Mouse (Mus musculus): ENCODE data around the gene Mansc1. TPM values are rescaled to one million over a fixed set of nuclear protein-coding genes. Genes with fewer than 3 reads are reported as not detected.

The Mansc1 gene
- polyA plus RNA-seq, 1 experiment from 2014 or later: 0.49 TPM

GRCm38 (mm10) chr6:134656527-134656926 is 24.2 kb upstream of the Mansc1 start:
- WGBS: 73% methylated on average over 4 of the region's 4 CpGs
- Histone ChIP-seq H3K9me3 (replicated peaks) (no peaks in the 10 kb centered on the region), H3K4me3 (no peak overlapping the region), H3K36me3 (no peaks in the 10 kb centered on the region), H3K4me1 (no peaks in the 10 kb centered on the region), H3K27ac (replicated peaks) (no peak overlapping the region), H3K27me3 (ENCODE audit: low read depth, poor library complexity, severe bottlenecking) (no peaks in the 10 kb centered on the region)
- DNase-seq (ENCODE audit: low spot score): no peak

- peaks cover 21% of the 10 kb centered on the region for H3K4me1 ChIP-seq
- peak overlapping the region; percentile 61 for H3K27ac ChIP-seq (replicated peaks)
- DNase-seq (ENCODE audit: low spot score): no peak
- H3K9me3 ChIP-seq (replicated peaks): no peaks in the 10 kb centered on the region
- 61% methylated on average over 5 of the region's 5 CpGs for WGBS
- H3K36me3 ChIP-seq: peaks cover 7% of the 10 kb centered on the region; the same call in 1 of the 2 replicates
- H3K27me3 ChIP-seq (ENCODE audit: low read depth, poor library complexity, severe bottlenecking): no peaks in the 10 kb centered on the region
- no peak overlapping the region for H3K4me3 ChIP-seq
Measured at GRCm38 (mm10) chr6:134648356-134648755, 16.1 kb upstream of the Mansc1 start.

GRCm38 (mm10) chr6:134647621-134648020 is 15.3 kb upstream of the Mansc1 start:
- H3K4me3 ChIP-seq: no peak overlapping the region
- H3K9me3 ChIP-seq (replicated peaks): no peaks in the 10 kb centered on the region
- peaks cover 7% of the 10 kb centered on the region; the same call in 1 of the 2 replicates for H3K36me3 ChIP-seq
- H3K4me1 ChIP-seq: peaks cover 21% of the 10 kb centered on the region
- no peak for DNase-seq (ENCODE audit: low spot score)
- peak overlapping the region; percentile 42; the same call in 1 of the 2 replicates for H3K27ac ChIP-seq (replicated peaks)
- WGBS: 35% methylated on average over 5 of the region's 5 CpGs
- H3K27me3 ChIP-seq (ENCODE audit: low read depth, poor library complexity, severe bottlenecking): no peaks in the 10 kb centered on the region

GRCm38 (mm10) chr6:134646835-134647234 is 14.5 kb upstream of the Mansc1 start:
- no peak overlapping the region for H3K4me3 ChIP-seq

GRCm38 (mm10) chr6:134643296-134643695 is 11.0 kb upstream of the Mansc1 start:
- WGBS: 92% methylated on average over 5 of the region's 5 CpGs
- Histone ChIP-seq H3K36me3 (peaks cover 7% of the 10 kb centered on the region; the same call in 1 of the 2 replicates), H3K27ac (replicated peaks) (no peak overlapping the region), H3K4me1 (peaks cover 25% of the 10 kb centered on the region), H3K4me3 (no peak overlapping the region), H3K27me3 (ENCODE audit: low read depth, poor library complexity, severe bottlenecking) (no peaks in the 10 kb centered on the region), H3K9me3 (replicated peaks) (no peaks in the 10 kb centered on the region)
- no peak for DNase-seq (ENCODE audit: low spot score)

More at GRCm38 (mm10) chr6:134646835-134647234, 14.5 kb upstream of the Mansc1 start:
- H3K4me1 ChIP-seq: peaks cover 22% of the 10 kb centered on the region
- no peaks in the 10 kb centered on the region for H3K9me3 ChIP-seq (replicated peaks)
- peaks cover 7% of the 10 kb centered on the region; the same call in 1 of the 2 replicates for H3K36me3 ChIP-seq
- no peak overlapping the region for H3K27ac ChIP-seq (replicated peaks)
- H3K27me3 ChIP-seq (ENCODE audit: low read depth, poor library complexity, severe bottlenecking): no peaks in the 10 kb centered on the region
- DNase-seq (ENCODE audit: low spot score): no peak
- 93% methylated on average over 6 of the region's 6 CpGs for WGBS

- 84% methylated on average over 9 of the region's 9 CpGs for WGBS
- no peaks in the 10 kb centered on the region for H3K9me3 ChIP-seq (replicated peaks)
- H3K4me1 ChIP-seq: peaks cover 11% of the 10 kb centered on the region
- H3K27ac ChIP-seq (replicated peaks): no peak overlapping the region
- no peaks in the 10 kb centered on the region for H3K27me3 ChIP-seq (ENCODE audit: low read depth, poor library complexity, severe bottlenecking)
- no peak for DNase-seq (ENCODE audit: low spot score)
- peaks cover 7% of the 10 kb centered on the region; the same call in 1 of the 2 replicates for H3K36me3 ChIP-seq
- H3K4me3 ChIP-seq: peak overlapping the region; percentile 69
Measured at GRCm38 (mm10) chr6:134641738-134642446, 9.6 kb upstream of the Mansc1 start.

GRCm38 (mm10) chr6:134640485-134641475 is 8.5 kb upstream of the Mansc1 start:
- Histone ChIP-seq H3K9me3 (replicated peaks) (no peaks in the 10 kb centered on the region), H3K4me1 (peaks cover 10% of the 10 kb centered on the region), H3K4me3 (peak overlapping the region; percentile 69), H3K27me3 (ENCODE audit: low read depth, poor library complexity, severe bottlenecking) (no peaks in the 10 kb centered on the region), H3K27ac (replicated peaks) (peak overlapping the region; percentile 83), H3K36me3 (peaks cover 6% of the 10 kb centered on the region; the same call in 1 of the 2 replicates)
- 1% methylated on average over 60 of the region's 65 CpGs for WGBS
- peak; percentile 93 for DNase-seq (ENCODE audit: low spot score)

GRCm38 (mm10) chr6:134639900-134640299 is 7.6 kb upstream of the Mansc1 start:
- no peak for DNase-seq (ENCODE audit: low spot score)
- no peaks in the 10 kb centered on the region for H3K36me3 ChIP-seq
- H3K27me3 ChIP-seq (ENCODE audit: low read depth, poor library complexity, severe bottlenecking): no peaks in the 10 kb centered on the region
- no peak overlapping the region for H3K4me3 ChIP-seq
- H3K4me1 ChIP-seq: peaks cover 10% of the 10 kb centered on the region
- no peak overlapping the region for H3K27ac ChIP-seq (replicated peaks)
- 95% methylated on average over 1 of the region's 1 CpGs for WGBS
- no peaks in the 10 kb centered on the region for H3K9me3 ChIP-seq (replicated peaks)

GRCm38 (mm10) chr6:134639210-134639609 is 6.9 kb upstream of the Mansc1 start, which contains the start of gene Borcs5:
Gene Borcs5 (plus strand): TSS chr6:134639510.
- Histone ChIP-seq H3K4me1 (peaks cover 10% of the 10 kb centered on the region), H3K4me3 (no peak within 1 kb of the TSS), H3K27ac (replicated peaks) (no peak within 1 kb of the TSS), H3K27me3 (ENCODE audit: low read depth, poor library complexity, severe bottlenecking) (no peaks in the 10 kb centered on the region), H3K9me3 (replicated peaks) (no peaks in the 10 kb centered on the region), H3K36me3 (no peaks in the 10 kb centered on the region)
- DNase-seq (ENCODE audit: low spot score): no peak
- 91% methylated on average over 3 of the region's 3 CpGs for WGBS

- H3K27me3 ChIP-seq (ENCODE audit: low read depth, poor library complexity, severe bottlenecking): peaks cover 25% of the 10 kb centered on the region
- H3K9me3 ChIP-seq (replicated peaks): no peaks in the 10 kb centered on the region
- no peak overlapping the region for H3K4me3 ChIP-seq
- H3K36me3 ChIP-seq: no peaks in the 10 kb centered on the region
- no peak overlapping the region for H3K27ac ChIP-seq (replicated peaks)
- 47% methylated on average over 4 of the region's 4 CpGs for WGBS
- peaks cover 13% of the 10 kb centered on the region for H3K4me1 ChIP-seq
- no peak for DNase-seq (ENCODE audit: low spot score)
Measured at GRCm38 (mm10) chr6:134636476-134636875, 4.2 kb upstream of the Mansc1 start.

- Histone ChIP-seq H3K4me1 (peaks cover 9% of the 10 kb centered on the region), H3K36me3 (no peaks in the 10 kb centered on the region), H3K9me3 (replicated peaks) (no peaks in the 10 kb centered on the region), H3K4me3 (no peak overlapping the region), H3K27me3 (ENCODE audit: low read depth, poor library complexity, severe bottlenecking) (peaks cover 38% of the 10 kb centered on the region), H3K27ac (replicated peaks) (no peak overlapping the region)
- DNase-seq (ENCODE audit: low spot score): no peak
- 90% methylated on average over 8 of the region's 8 CpGs for WGBS
Measured at GRCm38 (mm10) chr6:134633553-134633952, 1.3 kb upstream of the Mansc1 start.

GRCm38 (mm10) chr6:134632756-134633155 is 468 bp upstream of the Mansc1 start:
- 51% methylated on average over 5 of the region's 5 CpGs for WGBS
- H3K9me3 ChIP-seq (replicated peaks): no peaks in the 10 kb centered on the region
- H3K27me3 ChIP-seq (ENCODE audit: low read depth, poor library complexity, severe bottlenecking): peaks cover 38% of the 10 kb centered on the region
- DNase-seq (ENCODE audit: low spot score): no peak
- no peak overlapping the region; the same call in 1 of the 2 replicates for H3K27ac ChIP-seq (replicated peaks)
- peak overlapping the region; percentile 62 for H3K4me3 ChIP-seq
- H3K4me1 ChIP-seq: peaks cover 9% of the 10 kb centered on the region
- H3K36me3 ChIP-seq: no peaks in the 10 kb centered on the region

Measured in midbrain, embryonic 10.5 days (tissue).